Mouse (Mus musculus) cortical plate, adult 2 months (tissue): Measurements from ENCODE around the gene Srsf9. TPM values are rescaled to one million over a fixed set of nuclear protein-coding genes. Genes with fewer than 3 reads are reported as not detected.

ENCODE experiments used
- H3K27ac ChIP-seq: fragments of 200-500 bp; 2 replicates; pipeline ENCODE4 v1.5.1; 2012; ENCODE audit warnings: low read length, control low read depth, inconsistent platforms; ENCODE audit not compliant: insufficient read depth
- H3K4me1 ChIP-seq: fragments of 200-500 bp; 2 replicates; pipeline ENCODE4 v1.6.1; 2011; ENCODE audit warnings: low read length; ENCODE audit not compliant: control insufficient read depth, insufficient read depth
- H3K4me3 ChIP-seq: fragments of 200-500 bp; 2 replicates; pipeline ENCODE4 v1.5.1; 2011; ENCODE audit warnings: mild to moderate bottlenecking, low read length, control low read depth; ENCODE audit not compliant: insufficient read depth
- CTCF ChIP-seq: fragments of 200-500 bp; IDR thresholded peaks from 2 replicates; pipeline ENCODE4 v1.5.1; 2011; ENCODE audit warnings: mild to moderate bottlenecking, control low read depth, low read length; ENCODE audit not compliant: insufficient read depth; ENCODE audit errors: extremely low read depth
- POLR2A ChIP-seq: fragments of 200-500 bp; IDR thresholded peaks from 2 replicates; pipeline ENCODE4 v1.6.1; 2011; ENCODE audit warnings: mild to moderate bottlenecking, low read length, control low read depth; ENCODE audit not compliant: insufficient read depth; ENCODE audit errors: extremely low read depth
- polyA plus RNA-seq: library from polyadenylated mRNA; depleted of rRNA; stranded (reverse); fragments of >200 nt; gene quantifications from 2 replicates; pipeline ENCODE4 v1.2.3, GENCODE M21; 2012

The Srsf9 gene
- polyA plus RNA-seq, 1 experiment: 53.5 TPM

- Histone ChIP-seq H3K4me3 (peak overlapping the region; percentile 95), H3K27ac (no peak overlapping the region; the same call in 1 of the 2 replicates), H3K4me1 (peaks cover 6% of the 10 kb centered on the region; the same call in 1 of the 2 replicates)
- TF ChIP-seq CTCF: no peak
- TF ChIP-seq POLR2A: no peak
These were observed 14.6 kb downstream of the Srsf9 start for GRCm38 (mm10) chr5:115341314-115342165.

GRCm38 (mm10) chr5:115347564-115347963 lies 20.6 kb downstream of the Srsf9 start:
- peaks cover 3% of the 10 kb centered on the region; the same call in 1 of the 2 replicates for H3K4me1 ChIP-seq

GRCm38 (mm10) chr5:115348546-115349224 lies 21.7 kb downstream of the Srsf9 start, which contains the start of gene Cox6a1:
Gene Cox6a1, minus strand, starts transcription at chr5:115348981.
- peaks cover 3% of the 10 kb centered on the region; the same call in 1 of the 2 replicates for H3K4me1 ChIP-seq
- H3K27ac ChIP-seq: peak within 1 kb of the TSS; percentile 25; the same call in 1 of the 2 replicates
- TF ChIP-seq POLR2A (peak; percentile 88), CTCF (no peak)
- H3K4me3 ChIP-seq: peak within 1 kb of the TSS; percentile 70

More at GRCm38 (mm10) chr5:115347564-115347963, 20.6 kb downstream of the Srsf9 start:
- H3K4me3 ChIP-seq: peak overlapping the region; percentile 70
- TF ChIP-seq POLR2A: no peak
- TF ChIP-seq CTCF: peak; percentile 66
- H3K27ac ChIP-seq: no peak overlapping the region

- peak overlapping the region; percentile 25; the same call in 1 of the 2 replicates for H3K27ac ChIP-seq
- H3K4me1 ChIP-seq: peaks cover 3% of the 10 kb centered on the region; the same call in 1 of the 2 replicates
- TF ChIP-seq POLR2A (no peak), CTCF (no peak)
- H3K4me3 ChIP-seq: peak overlapping the region; percentile 70
These were observed 22.2 kb downstream of the Srsf9 start for GRCm38 (mm10) chr5:115349225-115349555.

- Histone ChIP-seq H3K27ac (no peak overlapping the region), H3K4me3 (no peak overlapping the region), H3K4me1 (peaks cover 3% of the 10 kb centered on the region; the same call in 1 of the 2 replicates)
- TF ChIP-seq POLR2A: no peak
- no peak for TF ChIP-seq CTCF
These were observed 24.4 kb downstream of the Srsf9 start for GRCm38 (mm10) chr5:115351348-115351747.

GRCm38 (mm10) chr5:115355070-115355469 lies 28.1 kb downstream of the Srsf9 start:
- Histone ChIP-seq H3K27ac (no peak overlapping the region), H3K4me3 (no peak overlapping the region), H3K4me1 (no peaks in the 10 kb centered on the region)
- TF ChIP-seq CTCF (no peak), POLR2A (no peak)

GRCm38 (mm10) chr5:115358872-115359271 lies 31.9 kb downstream of the Srsf9 start:
- Histone ChIP-seq H3K4me1 (peaks cover 4% of the 10 kb centered on the region), H3K4me3 (no peak overlapping the region), H3K27ac (no peak overlapping the region)
- TF ChIP-seq POLR2A (no peak), CTCF (peak; percentile 82)

GRCm38 (mm10) chr5:115359438-115359837 lies 32.5 kb downstream of the Srsf9 start:
- TF ChIP-seq POLR2A (no peak), CTCF (no peak)
- Histone ChIP-seq H3K4me3 (no peak overlapping the region), H3K27ac (no peak overlapping the region), H3K4me1 (peaks cover 4% of the 10 kb centered on the region)

GRCm38 (mm10) chr5:115359851-115360372 lies 32.9 kb downstream of the Srsf9 start:
- Histone ChIP-seq H3K4me1 (peaks cover 4% of the 10 kb centered on the region), H3K4me3 (no peak overlapping the region), H3K27ac (no peak overlapping the region)
- TF ChIP-seq CTCF (no peak), POLR2A (no peak)
